ENCODE assay signal across 9 mouse cellular contexts in genomic region chr2:11502255-11502765, GRCm38 (mm10). TPM values are rescaled to one million over a fixed set of nuclear protein-coding genes. Genes with fewer than 3 reads are reported as not detected.
A peak's percentile ranks its signal among the peaks of the same experiment; 100 is the strongest.
DNase-seq lines count a peak whose midpoint lies in the region; ATAC-seq and TF ChIP-seq lines count a peak whose summit lies in the region.
"Had no signal": no experiment of that assay in that cellular context is flagged by ENCODE, and none has a peak within 500 bp of the region (broad histone marks: within the 10 kb centered on the region; RNA-seq: fewer than 3 reads in every experiment).

No protein-coding gene starts in this region.

- peak overlapping the region; percentile 61 for H3K4me3 ChIP-seq in heart, adult 2 months
- peak overlapping the region; percentile 55 for H3K4me3 ChIP-seq in thymus, adult 2 months (ENCODE audit: control insufficient read depth, insufficient read depth, low read length)
- H3K4me3 ChIP-seq in liver, embryonic 12.5 days: peak overlapping the region; percentile 64

- TF ChIP-seq CTCF in heart, adult 2 months (IDR thresholded peaks at IDR 0.05): no peak
- TF ChIP-seq CTCF in thymus, adult 2 months (IDR thresholded peaks at IDR 0.05; ENCODE audit: borderline replicate concordance, control insufficient read depth, extremely low read depth, insufficient read depth, low read length, poor library complexity): no peak

- peaks cover 7% of the 10 kb centered on the region for H3K4me1 ChIP-seq in heart, adult 2 months (ENCODE audit: control insufficient read depth, insufficient read depth, low read length)
- peaks cover 24% of the 10 kb centered on the region for H3K4me1 ChIP-seq in thymus, adult 2 months (replicated peaks; ENCODE audit: control insufficient read depth, insufficient read depth, low read length)
- H3K4me1 ChIP-seq in liver, embryonic 12.5 days: peaks cover 56% of the 10 kb centered on the region

- ATAC-seq in liver, embryonic 12.5 days: no peak

- DNase-seq in heart, adult 2 months: no peak
- no peak for DNase-seq in heart, postnatal 14 days
- no peak for DNase-seq in thymus, adult 2 months
- no peak for DNase-seq in thymus, postnatal 0 days (ENCODE audit: low spot score)
- DNase-seq in thymus, postnatal 14 days: peak; percentile 42
- DNase-seq in spleen, postnatal 14 days (ENCODE audit: low spot score in 2 of 2): no peak
- DNase-seq in Muller cell, postnatal 12 days (ENCODE audit: inconsistent ontology term): no peak

- 0 out of 2 replicates have a peak, but pooled peaks cover under 1% of the 10 kb centered on the region for H3K36me3 ChIP-seq in heart, adult 2 months (ENCODE audit: control insufficient read depth, insufficient read depth, low read length)
- H3K36me3 ChIP-seq in thymus, adult 2 months (ENCODE audit: control insufficient read depth, insufficient read depth, low read length): no peaks in the 10 kb centered on the region
- peaks cover 15% of the 10 kb centered on the region for H3K36me3 ChIP-seq in liver, embryonic 12.5 days
- H3K36me3 ChIP-seq: G1E had no signal

- H3K4me2 ChIP-seq in liver, embryonic 12.5 days: peak overlapping the region; percentile 85

- TF ChIP-seq POLR2A in heart, adult 2 months (IDR thresholded peaks at IDR 0.05; ENCODE audit: insufficient read depth, low read depth, low read length): no peak
- TF ChIP-seq POLR2A in thymus, adult 2 months (IDR thresholded peaks at IDR 0.05; ENCODE audit: control insufficient read depth, extremely low read depth, insufficient read depth, low read length, poor library complexity): no peak

- H3K9me3 ChIP-seq in liver, embryonic 12.5 days (replicated peaks): no peaks in the 10 kb centered on the region
- H3K9me3 ChIP-seq: G1E had no signal

- H3K27me3 ChIP-seq in heart, adult 2 months (ENCODE audit: control insufficient read depth, insufficient read depth, low read length): no peaks in the 10 kb centered on the region
- H3K27me3 ChIP-seq in thymus, adult 2 months (ENCODE audit: control insufficient read depth, insufficient read depth, low read length): no peaks in the 10 kb centered on the region
- peaks cover 40% of the 10 kb centered on the region for H3K27me3 ChIP-seq in liver, embryonic 12.5 days (replicated peaks)

- H3K27ac ChIP-seq in heart, adult 2 months: peak overlapping the region; percentile 93
- H3K27ac ChIP-seq in thymus, adult 2 months (ENCODE audit: control insufficient read depth, insufficient read depth, low read length): no peak overlapping the region
- peak overlapping the region; percentile 6; the same call in 1 of the 2 replicates for H3K27ac ChIP-seq in liver, embryonic 12.5 days

- peak overlapping the region; percentile 47 for H3K9ac ChIP-seq in heart, adult 2 months (ENCODE audit: low read depth, low read length)
- peak overlapping the region; percentile 67 for H3K9ac ChIP-seq in liver, embryonic 12.5 days

- no peaks in the 10 kb centered on the region for H3K79me2 ChIP-seq in heart, adult 2 months (replicated peaks; ENCODE audit: control insufficient read depth, insufficient read depth, low read length)

- WGBS in heart, adult 2 months: 0% methylated on average over 15 of the region's 15 CpGs
- WGBS in thymus, adult 2 months: 9% methylated on average over 15 of the region's 15 CpGs
- 2% methylated on average over 15 of the region's 15 CpGs for WGBS in liver, embryonic 12.5 days (ENCODE audit: insufficient replicate concordance)

- intact Hi-C loops in heart, adult 2 months (cut with DNase I): loop anchor here (1.0 to 5.0 kb wide), 6 partner anchors 33 to 137 kb away; partner anchors contain the start of gene Rbm17
- intact Hi-C loops in heart, postnatal 14 days (cut with DNase I): loop anchor here (1.0 kb wide), 1 partner anchor 40 kb away; no protein-coding TSS in a partner anchor

- no peak for TF ChIP-seq EP300 in heart, adult 2 months (IDR thresholded peaks at IDR 0.05; ENCODE audit: insufficient read depth, low read depth, low read length)

RNA-seq across cellular contexts. Expression of gene Pfkfb3, which starts 51.6 kb away (rescaled TPM):
- 10 to 100 TPM in 1 of 2 experiments, 1 to 10 TPM in 1; 9.0 to 12.1 TPM for total RNA-seq in heart, adult 2 months (2021)
- 13.1 and 14.3 TPM in 2 replicates for polyA plus RNA-seq in heart, adult 2 months (2012; rRNA removed)
- 10 to 100 TPM; 11.9 to 14.5 TPM for total RNA-seq in heart, postnatal 14 days (2021)
- polyA plus RNA-seq in thymus, adult 2 months (2012; rRNA removed): 46.1 and 47.2 TPM in 2 replicates
- polyA plus RNA-seq in thymus, postnatal 0 days (2015; fragmentation: Nextera tagmentation; extraction: Ambion mirVana): 14.0 and 15.0 TPM in 2 replicates
- polyA plus RNA-seq in liver, embryonic 12.5 days (2016; fragmentation: Nextera tagmentation; extraction: Ambion mirVana): 10.3 and 11.7 TPM in 2 replicates
- polyA plus RNA-seq: G1E had no signal
